Mouse (Mus musculus) lung, postnatal 0 days (tissue): ENCODE measurements at regions not wholly inside any gene's neighbourhood (a gene's known extent, or its start where the extent isn't known, plus 50 kb on each side); places are given as distances from the start of the nearest gene placed in this dataset.

ENCODE experiments used
- CTCF ChIP-seq: IDR thresholded peaks from 2 replicates; pipeline ENCODE4 v1.5.1; 2016; ENCODE audit warnings: antibody characterized with exemption, mild to moderate bottlenecking
- EP300 ChIP-seq: IDR thresholded peaks from 2 replicates; pipeline ENCODE4 v1.6.1; 2016; ENCODE audit warnings: antibody characterized with exemption, mild to moderate bottlenecking, control low read depth

- no peak for TF ChIP-seq CTCF
- TF ChIP-seq EP300 = no peak
Measured at GRCm38 (mm10) chr2:159703100-159703499, 630.9 kb downstream of the Gm826 start.
